Mouse (Mus musculus) cortical plate, adult 2 months (tissue): ENCODE measurements around the gene Rbm33.

Experiments used
- CTCF ChIP-seq: fragments of 200-500 bp; IDR thresholded peaks from 2 replicates; pipeline ENCODE4 v1.5.1; 2011; ENCODE audit warnings: mild to moderate bottlenecking, control low read depth, low read length; ENCODE audit not compliant: insufficient read depth; ENCODE audit errors: extremely low read depth
- POLR2A ChIP-seq: fragments of 200-500 bp; IDR thresholded peaks from 2 replicates; pipeline ENCODE4 v1.6.1; 2011; ENCODE audit warnings: mild to moderate bottlenecking, low read length, control low read depth; ENCODE audit not compliant: insufficient read depth; ENCODE audit errors: extremely low read depth

GRCm38 (mm10) chr5:28317253-28317916, 464 bp downstream of the Rbm33 start:
- TF ChIP-seq POLR2A (no peak), CTCF (no peak)
